Mouse (Mus musculus) left cerebral cortex, adult 11 months (tissue): Measurements from ENCODE around the gene 1700020A23Rik.

Experiments used
- DNase-seq: peaks from one replicate; pipeline ENCODE4 v3.0.0; 2022; ENCODE audit warnings: low spot score

Gene 1700020A23Rik

DNA sequence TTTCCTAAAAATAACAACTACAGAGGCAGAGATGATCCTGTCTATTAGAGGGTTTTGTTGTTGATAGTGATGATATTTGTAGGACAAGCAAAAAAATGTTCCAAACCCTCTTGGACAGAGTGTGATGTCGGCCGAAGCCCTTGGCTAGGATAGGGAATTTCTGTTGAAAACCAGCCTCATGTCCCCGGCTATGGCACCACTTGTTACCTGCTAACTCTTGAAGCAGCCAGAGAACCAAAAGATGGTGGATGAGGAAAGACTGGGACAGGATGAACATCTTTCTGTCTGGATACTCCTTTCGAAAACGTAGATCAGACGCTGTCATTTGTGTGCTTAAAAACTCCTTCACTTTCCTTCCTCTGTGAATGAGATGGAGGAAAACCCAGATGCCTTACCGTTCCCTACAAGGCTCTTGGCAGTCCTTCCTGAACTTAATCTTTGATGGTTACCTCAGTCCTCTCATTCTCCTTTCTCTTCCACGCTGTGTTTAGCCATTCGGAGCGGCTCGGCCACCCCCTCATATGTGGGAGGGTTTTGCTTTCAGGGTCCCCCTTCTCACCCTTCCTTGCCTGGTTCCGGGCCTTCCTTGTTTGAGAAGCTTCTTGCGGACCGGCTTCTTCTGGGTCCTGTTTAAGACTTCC lies 46.1 kb downstream of the 1700020A23Rik start:
- DNase-seq, result no peak

DNA sequence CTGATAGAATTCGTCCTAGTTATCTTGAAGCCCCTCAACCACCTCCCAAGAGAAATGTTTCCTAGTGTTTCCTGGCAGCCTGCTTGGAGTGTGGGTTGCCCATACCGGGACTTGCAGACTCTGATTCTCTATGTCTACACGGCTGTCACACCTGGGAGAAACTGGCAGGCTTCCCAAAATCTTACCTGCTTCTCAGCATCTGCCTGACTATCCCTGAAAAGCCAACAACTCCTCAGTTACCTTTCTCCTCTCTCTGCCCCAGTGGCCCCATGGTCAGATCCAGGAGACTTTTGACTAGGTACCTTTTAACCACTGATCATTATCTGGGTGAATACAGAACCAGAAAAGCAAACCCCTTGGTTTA lies 46.6 kb downstream of the 1700020A23Rik start:
- no peak for DNase-seq

DNA sequence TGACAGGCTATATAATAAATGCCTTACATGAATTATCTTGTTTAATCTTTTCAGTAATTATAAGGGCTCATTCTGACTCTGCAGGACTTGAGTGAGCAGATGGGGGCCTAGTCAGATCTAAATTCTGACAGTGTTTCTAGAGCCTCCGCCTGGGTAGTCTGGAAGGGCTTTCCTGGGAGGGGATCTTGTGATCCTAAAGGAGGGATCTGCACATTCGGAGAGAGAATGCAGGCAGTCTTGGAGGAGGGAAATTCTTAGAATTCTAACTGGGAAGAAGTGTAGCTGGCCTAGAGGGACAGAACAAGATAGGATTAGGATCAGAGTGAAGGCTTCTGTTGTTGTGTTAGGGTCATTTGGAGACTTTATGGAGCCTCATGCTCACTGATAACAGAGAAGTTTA lies 47.2 kb downstream of the 1700020A23Rik start:
- DNase-seq, result no peak

DNA sequence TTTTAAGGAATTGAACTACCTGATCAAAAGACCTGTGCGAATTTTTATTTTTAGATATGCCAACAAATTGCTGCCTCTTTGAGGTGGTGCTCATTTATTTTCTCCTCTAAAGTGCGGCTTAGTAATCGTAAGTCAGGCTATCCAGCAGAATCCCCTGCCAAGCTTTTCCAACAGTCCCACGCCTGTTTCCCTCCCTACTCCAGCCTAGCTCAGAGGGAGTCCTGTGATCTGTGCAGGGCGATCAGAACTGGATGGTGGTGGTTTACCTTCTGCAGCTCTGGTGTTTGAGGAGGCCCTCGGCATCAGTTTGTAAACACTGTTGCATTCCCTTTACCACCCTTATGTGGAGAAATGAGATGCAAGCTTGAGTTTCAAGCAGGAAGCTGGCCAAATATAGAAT lies 48.4 kb downstream of the 1700020A23Rik start:
- DNase-seq, result no peak

DNA sequence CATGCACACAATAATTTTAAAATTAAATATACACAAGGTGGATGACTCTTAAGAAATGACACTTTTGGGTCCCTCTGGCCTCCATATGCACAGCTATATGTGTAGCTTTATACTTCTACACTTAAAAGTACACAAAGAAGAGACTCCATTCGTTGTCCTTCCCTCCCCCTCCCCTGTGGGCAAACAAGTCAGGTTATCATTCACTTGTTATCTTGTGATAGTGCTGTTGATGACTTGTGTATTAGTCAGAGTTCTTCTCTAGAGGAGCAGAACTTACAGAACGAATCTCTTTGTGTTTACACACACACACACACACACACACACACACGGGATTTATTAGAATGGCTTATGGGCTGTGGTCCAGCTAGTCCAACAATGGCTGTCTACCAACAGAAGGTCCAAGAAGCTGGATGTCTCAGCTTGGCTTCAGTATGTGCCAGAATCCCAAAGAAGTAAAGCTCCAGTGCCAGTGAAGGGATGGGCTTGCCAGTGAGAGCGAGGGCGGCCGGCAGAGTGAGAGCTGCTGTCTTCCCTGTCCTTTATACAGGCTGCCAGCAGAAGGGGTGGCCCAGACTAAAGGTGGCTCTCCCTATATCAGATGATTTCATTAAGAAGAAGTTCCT lies 49.8 kb downstream of the 1700020A23Rik start:
- DNase-seq, result no peak
